Mouse (Mus musculus): ENCODE results near the gene Duxbl1. TPM values are rescaled to one million over a fixed set of nuclear protein-coding genes. Genes with fewer than 3 reads are reported as not detected.
"Not testable (repeated sequence)": the region's sequence is repeated elsewhere in the genome, so short reads cannot be mapped to it uniquely, and the experiment has no call there.

Duxbl1 gene
- polyA plus RNA-seq (2014; fragmentation: Nextera tagmentation; extraction: Ambion mirVana) = 0.68 and 2.0 TPM in 2 replicates

- H3K9ac ChIP-seq, DNase-seq: not testable (repeated sequence)
Observed at GRCm38 (mm10) chr14:25978371-25979241, at the start of gene Duxbl1. Gene Duxbl1 (plus strand): TSS chr14:25978577.

GRCm38 (mm10) chr14:25936867-25937630 is 41.3 kb upstream of the Duxbl1 start:
- not testable (repeated sequence) for H3K9ac ChIP-seq; DNase-seq; ATAC-seq (ENCODE audit: insufficient read depth); H3K4me3 ChIP-seq (ENCODE audit: low read depth, low read length); H3K9me3 ChIP-seq (ENCODE audit: low read depth, low read length); H3K27ac ChIP-seq (ENCODE audit: low read depth); H3K36me3 ChIP-seq (ENCODE audit: insufficient read depth); H3K27me3 ChIP-seq (ENCODE audit: insufficient read depth, low read length); H3K4me1 ChIP-seq (ENCODE audit: insufficient read depth); H3K4me2 ChIP-seq
- WGBS = no CpG with 5 or more reads among the region's 5 CpGs

More at GRCm38 (mm10) chr14:25978371-25979241, at the start of gene Duxbl1:
- H3K4me1 ChIP-seq (ENCODE audit: insufficient read depth); H3K4me3 ChIP-seq (ENCODE audit: low read depth, low read length); H3K9me3 ChIP-seq (ENCODE audit: low read depth, low read length); H3K27me3 ChIP-seq (ENCODE audit: insufficient read depth, low read length); H3K36me3 ChIP-seq (ENCODE audit: insufficient read depth): not testable (repeated sequence)
- peak; percentile 93 for ATAC-seq (ENCODE audit: insufficient read depth)
- WGBS = no CpG with 5 or more reads among the region's 25 CpGs
- Histone ChIP-seq H3K27ac (ENCODE audit: low read depth) (peak within 1 kb of the TSS; percentile 76; the same call in 1 of the 2 replicates), H3K4me2 (peak within 1 kb of the TSS; percentile 47)

- not testable (repeated sequence) for H3K27me3 ChIP-seq (ENCODE audit: insufficient read depth, low read length); H3K4me2 ChIP-seq; H3K9me3 ChIP-seq (ENCODE audit: low read depth, low read length); H3K4me3 ChIP-seq (ENCODE audit: low read depth, low read length); ATAC-seq (ENCODE audit: insufficient read depth); H3K36me3 ChIP-seq (ENCODE audit: insufficient read depth); DNase-seq; H3K9ac ChIP-seq; H3K27ac ChIP-seq (ENCODE audit: low read depth); H3K4me1 ChIP-seq (ENCODE audit: insufficient read depth)
- WGBS = no CpG with 5 or more reads among the region's 8 CpGs
Observed at GRCm38 (mm10) chr14:25938004-25938403, 40.4 kb upstream of the Duxbl1 start, which contains the start of gene Cphx1. Gene Cphx1 (plus strand): TSS chr14:25938304.

GRCm38 (mm10) chr14:25957861-25958260 is 20.5 kb upstream of the Duxbl1 start:
- H3K4me3 ChIP-seq (ENCODE audit: low read depth, low read length); DNase-seq; H3K4me1 ChIP-seq (ENCODE audit: insufficient read depth); H3K9me3 ChIP-seq (ENCODE audit: low read depth, low read length); H3K4me2 ChIP-seq; H3K36me3 ChIP-seq (ENCODE audit: insufficient read depth); ATAC-seq (ENCODE audit: insufficient read depth); H3K9ac ChIP-seq; H3K27me3 ChIP-seq (ENCODE audit: insufficient read depth, low read length); H3K27ac ChIP-seq (ENCODE audit: low read depth): not testable (repeated sequence)
- WGBS = no CpG with 5 or more reads among the region's 3 CpGs

GRCm38 (mm10) chr14:25979242-25979941 is 1.0 kb downstream of the Duxbl1 start:
- H3K27me3 ChIP-seq (ENCODE audit: insufficient read depth, low read length); H3K4me3 ChIP-seq (ENCODE audit: low read depth, low read length); H3K36me3 ChIP-seq (ENCODE audit: insufficient read depth); H3K9me3 ChIP-seq (ENCODE audit: low read depth, low read length); H3K9ac ChIP-seq; H3K4me1 ChIP-seq (ENCODE audit: insufficient read depth): not testable (repeated sequence)
- Histone ChIP-seq H3K4me2 (peak overlapping the region; percentile 47), H3K27ac (ENCODE audit: low read depth) (peak overlapping the region; percentile 76; the same call in 1 of the 2 replicates)
- ATAC-seq (ENCODE audit: insufficient read depth) (peak; percentile 26; the same call in 1 of the 2 replicates), DNase-seq (peak; percentile 16)
- whole genome bisulfite sequencing = 1% methylated on average over 7 of the region's 13 CpGs

GRCm38 (mm10) chr14:25981880-25982279 is 3.5 kb downstream of the Duxbl1 start:
- WGBS = 38% methylated on average over 5 of the region's 9 CpGs
- ATAC-seq (ENCODE audit: insufficient read depth) = not testable (repeated sequence)

GRCm38 (mm10) chr14:26007462-26007861 is 29.1 kb downstream of the Duxbl1 start:
- H3K4me1 ChIP-seq (ENCODE audit: insufficient read depth); H3K9ac ChIP-seq; H3K4me2 ChIP-seq; H3K9me3 ChIP-seq (ENCODE audit: low read depth, low read length); DNase-seq; H3K4me3 ChIP-seq (ENCODE audit: low read depth, low read length); H3K27me3 ChIP-seq (ENCODE audit: insufficient read depth, low read length); H3K36me3 ChIP-seq (ENCODE audit: insufficient read depth); H3K27ac ChIP-seq (ENCODE audit: low read depth): not testable (repeated sequence)
- no CpG with 5 or more reads among the region's 2 CpGs for WGBS
- ATAC-seq (ENCODE audit: insufficient read depth) = peak; percentile 56; the same call in 1 of the 2 replicates

More at GRCm38 (mm10) chr14:25981880-25982279, 3.5 kb downstream of the Duxbl1 start:
- H3K27me3 ChIP-seq (ENCODE audit: insufficient read depth, low read length); H3K4me1 ChIP-seq (ENCODE audit: insufficient read depth); H3K27ac ChIP-seq (ENCODE audit: low read depth); H3K36me3 ChIP-seq (ENCODE audit: insufficient read depth); H3K9ac ChIP-seq; H3K4me2 ChIP-seq; H3K9me3 ChIP-seq (ENCODE audit: low read depth, low read length); H3K4me3 ChIP-seq (ENCODE audit: low read depth, low read length): not testable (repeated sequence)
- DNase-seq = peak; percentile 2

GRCm38 (mm10) chr14:26016414-26016813 is 38.0 kb downstream of the Duxbl1 start:
- not testable (repeated sequence) for H3K9ac ChIP-seq; H3K4me2 ChIP-seq; H3K36me3 ChIP-seq (ENCODE audit: insufficient read depth); H3K9me3 ChIP-seq (ENCODE audit: low read depth, low read length); DNase-seq; H3K4me1 ChIP-seq (ENCODE audit: insufficient read depth); H3K4me3 ChIP-seq (ENCODE audit: low read depth, low read length); H3K27me3 ChIP-seq (ENCODE audit: insufficient read depth, low read length); ATAC-seq (ENCODE audit: insufficient read depth); H3K27ac ChIP-seq (ENCODE audit: low read depth)
- no CpG with 5 or more reads among the region's 7 CpGs for WGBS

GRCm38 (mm10) chr14:26021555-26021954 is 43.2 kb downstream of the Duxbl1 start:
- not testable (repeated sequence) for H3K36me3 ChIP-seq (ENCODE audit: insufficient read depth); H3K9me3 ChIP-seq (ENCODE audit: low read depth, low read length); H3K4me1 ChIP-seq (ENCODE audit: insufficient read depth); H3K9ac ChIP-seq; H3K27ac ChIP-seq (ENCODE audit: low read depth); H3K4me3 ChIP-seq (ENCODE audit: low read depth, low read length); H3K4me2 ChIP-seq; H3K27me3 ChIP-seq (ENCODE audit: insufficient read depth, low read length); ATAC-seq (ENCODE audit: insufficient read depth); DNase-seq
- WGBS = no CpG with 5 or more reads among the region's 9 CpGs

GRCm38 (mm10) chr14:26022831-26023230 is 44.5 kb downstream of the Duxbl1 start:
- not testable (repeated sequence) for H3K27ac ChIP-seq (ENCODE audit: low read depth); H3K4me2 ChIP-seq; H3K9ac ChIP-seq; H3K27me3 ChIP-seq (ENCODE audit: insufficient read depth, low read length); ATAC-seq (ENCODE audit: insufficient read depth); H3K4me1 ChIP-seq (ENCODE audit: insufficient read depth); H3K36me3 ChIP-seq (ENCODE audit: insufficient read depth); H3K4me3 ChIP-seq (ENCODE audit: low read depth, low read length); DNase-seq; H3K9me3 ChIP-seq (ENCODE audit: low read depth, low read length)
- no CpG with 5 or more reads among the region's 6 CpGs for WGBS

All from lung, embryonic 14.5 days (tissue).